Mouse (Mus musculus): ENCODE data around the gene Mylk. TPM values are rescaled to one million over a fixed set of nuclear protein-coding genes. Genes with fewer than 3 reads are reported as not detected.

Gene Mylk
- polyA plus RNA-seq, 1 experiment from 2014 or later: 5.5 TPM

DNA sequence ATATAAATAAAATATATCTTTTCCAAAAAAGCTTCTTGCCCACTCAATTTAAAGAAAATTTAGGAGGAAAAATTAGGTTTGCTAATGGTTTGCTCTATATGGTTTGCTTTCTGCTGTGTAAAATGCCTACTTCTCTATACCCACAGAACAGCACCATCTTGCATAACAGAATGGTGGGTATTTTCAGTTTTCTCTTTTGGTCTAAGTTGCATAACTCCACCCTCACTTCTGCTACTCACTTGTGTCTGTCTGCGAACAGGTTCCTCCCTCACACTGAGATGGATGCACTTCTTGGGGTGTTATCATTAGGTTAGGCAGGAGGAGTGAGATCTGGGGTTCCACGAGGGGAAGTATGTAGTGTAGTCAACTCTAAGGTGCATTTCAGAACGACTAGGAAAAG, 68.6 kb downstream of the Mylk start:
- H3K27ac ChIP-seq: no peak overlapping the region
- H3K9me3 ChIP-seq: 0 out of 2 replicates have a peak, but pooled peaks cover 2% of the 10 kb centered on the region
- no peaks in the 10 kb centered on the region for H3K27me3 ChIP-seq
- H3K36me3 ChIP-seq (replicated peaks): no peaks in the 10 kb centered on the region
- no peak for ATAC-seq (ENCODE audit: low FRiP score)
- WGBS: 87% methylated on average over 3 of the region's 3 CpGs
- no peak overlapping the region for H3K9ac ChIP-seq
- no peak overlapping the region for H3K4me3 ChIP-seq (replicated peaks)
- H3K4me1 ChIP-seq: no peaks in the 10 kb centered on the region
- no peak overlapping the region for H3K4me2 ChIP-seq

DNA sequence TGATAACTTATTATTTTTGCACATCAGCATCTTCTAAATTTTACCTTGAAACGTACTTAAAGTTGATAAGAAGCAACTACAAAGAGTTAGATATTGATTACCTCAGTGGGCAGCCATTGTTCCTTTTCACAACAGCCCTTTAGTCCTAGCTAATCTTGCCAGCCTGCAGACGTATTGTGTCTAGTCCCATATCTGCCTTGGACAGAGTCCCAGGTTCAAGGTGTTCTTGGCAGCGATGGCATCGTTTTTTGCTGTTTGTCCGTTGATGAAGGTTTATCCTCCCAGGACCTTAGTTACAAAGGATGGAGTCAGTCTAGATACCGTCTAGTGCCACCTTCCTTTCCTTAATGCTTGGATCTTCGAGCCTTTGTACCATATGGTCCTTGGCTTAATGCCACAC, 69.6 kb downstream of the Mylk start:
- no peak overlapping the region for H3K4me2 ChIP-seq
- WGBS: 83% methylated on average over 7 of the region's 7 CpGs
- no peaks in the 10 kb centered on the region for H3K27me3 ChIP-seq
- H3K4me1 ChIP-seq: no peaks in the 10 kb centered on the region
- no peak for ATAC-seq (ENCODE audit: low FRiP score)
- 0 out of 2 replicates have a peak, but pooled peaks cover 2% of the 10 kb centered on the region for H3K9me3 ChIP-seq
- H3K9ac ChIP-seq: no peak overlapping the region
- H3K27ac ChIP-seq: no peak overlapping the region
- H3K4me3 ChIP-seq (replicated peaks): no peak overlapping the region
- no peaks in the 10 kb centered on the region for H3K36me3 ChIP-seq (replicated peaks)

DNA sequence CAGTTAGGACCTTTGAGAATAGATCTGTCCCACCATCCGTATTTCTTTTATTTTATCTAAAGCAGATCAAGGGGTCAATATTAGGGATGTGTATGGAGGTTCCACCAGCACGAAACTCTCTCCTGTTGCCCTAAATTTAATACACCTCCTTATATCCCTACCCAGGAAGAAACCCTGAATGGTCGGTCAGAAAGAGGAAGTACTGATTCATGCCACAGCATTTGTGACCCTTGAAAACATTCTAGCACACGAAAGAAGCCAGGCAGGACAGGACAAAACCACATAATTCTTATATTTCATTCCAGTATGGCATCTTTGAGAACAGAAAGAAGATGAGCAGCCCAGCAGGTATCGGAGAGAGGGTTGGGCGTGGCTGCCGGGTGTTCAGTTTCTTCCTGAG, 71.5 kb downstream of the Mylk start:
- no peak overlapping the region for H3K4me3 ChIP-seq (replicated peaks)
- no peaks in the 10 kb centered on the region for H3K4me1 ChIP-seq
- ATAC-seq (ENCODE audit: low FRiP score): no peak
- H3K27me3 ChIP-seq: no peaks in the 10 kb centered on the region
- H3K4me2 ChIP-seq: no peak overlapping the region
- no peak overlapping the region for H3K9ac ChIP-seq
- whole genome bisulfite sequencing: 83% methylated on average over 7 of the region's 7 CpGs
- no peaks in the 10 kb centered on the region for H3K9me3 ChIP-seq
- no peaks in the 10 kb centered on the region for H3K36me3 ChIP-seq (replicated peaks)
- H3K27ac ChIP-seq: no peak overlapping the region

DNA sequence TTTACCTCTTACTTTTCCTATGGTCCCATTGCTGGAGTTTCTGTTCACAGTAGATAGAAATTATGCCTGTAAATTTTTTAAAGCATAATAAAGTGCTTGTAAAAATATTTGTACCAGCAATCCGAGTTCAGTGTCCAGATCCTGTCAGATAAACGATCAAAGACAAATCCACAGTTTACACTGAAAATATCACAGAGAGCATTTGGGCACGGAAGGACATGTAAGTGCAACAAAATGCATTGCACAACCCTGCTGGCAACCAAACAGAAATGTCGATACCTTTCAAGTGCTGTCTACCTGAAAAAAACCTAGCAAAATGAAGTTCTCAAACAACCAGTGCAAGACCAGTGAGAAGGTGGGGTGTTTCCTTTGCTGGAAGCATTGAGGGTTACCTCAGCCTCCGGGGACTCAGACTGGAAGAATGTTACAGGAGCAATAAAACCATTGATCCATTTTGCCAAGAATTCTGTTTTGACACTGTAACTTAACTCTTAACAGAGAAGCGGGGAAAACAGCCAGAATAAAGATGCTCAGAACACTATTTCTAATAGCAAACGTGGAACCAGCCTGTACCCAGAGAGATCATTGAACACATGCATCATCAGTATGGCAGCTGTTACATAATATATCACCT, 80.2 kb downstream of the Mylk start:
- no peaks in the 10 kb centered on the region for H3K4me1 ChIP-seq
- no peak for ATAC-seq (ENCODE audit: low FRiP score)
- H3K36me3 ChIP-seq (replicated peaks): no peaks in the 10 kb centered on the region
- 87% methylated on average over 7 of the region's 7 CpGs for WGBS
- H3K9ac ChIP-seq: no peak overlapping the region
- no peaks in the 10 kb centered on the region for H3K9me3 ChIP-seq
- no peak overlapping the region for H3K27ac ChIP-seq
- no peak overlapping the region for H3K4me2 ChIP-seq
- no peaks in the 10 kb centered on the region for H3K27me3 ChIP-seq
- H3K4me3 ChIP-seq (replicated peaks): no peak overlapping the region

DNA sequence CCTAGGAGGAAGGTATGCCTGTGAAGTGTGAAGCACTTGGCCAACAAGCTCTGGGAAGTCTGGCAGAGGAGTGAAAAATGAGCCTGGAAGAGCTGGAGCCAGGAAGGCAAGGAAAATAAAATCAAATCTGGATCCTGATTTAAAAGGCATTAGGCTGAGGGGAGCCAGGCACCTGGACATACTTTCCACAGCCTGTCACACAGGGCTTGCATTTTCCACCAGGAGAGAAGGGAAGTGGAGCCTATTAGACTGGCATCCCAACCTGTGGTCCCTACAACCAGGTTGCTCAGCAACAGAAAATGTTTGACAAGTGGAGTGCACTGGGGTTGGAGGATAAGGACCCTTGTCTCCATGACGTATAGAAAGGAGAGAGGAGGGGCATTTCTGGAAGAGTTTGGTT, 89.5 kb downstream of the Mylk start:
- Histone ChIP-seq H3K36me3 (replicated peaks) (no peaks in the 10 kb centered on the region), H3K9me3 (no peaks in the 10 kb centered on the region), H3K4me3 (replicated peaks) (no peak overlapping the region), H3K4me2 (no peak overlapping the region), H3K4me1 (no peaks in the 10 kb centered on the region), H3K27me3 (no peaks in the 10 kb centered on the region), H3K27ac (no peak overlapping the region), H3K9ac (no peak overlapping the region)
- WGBS: 64% methylated on average over 1 of the region's 1 CpGs
- ATAC-seq (ENCODE audit: low FRiP score): no peak

DNA sequence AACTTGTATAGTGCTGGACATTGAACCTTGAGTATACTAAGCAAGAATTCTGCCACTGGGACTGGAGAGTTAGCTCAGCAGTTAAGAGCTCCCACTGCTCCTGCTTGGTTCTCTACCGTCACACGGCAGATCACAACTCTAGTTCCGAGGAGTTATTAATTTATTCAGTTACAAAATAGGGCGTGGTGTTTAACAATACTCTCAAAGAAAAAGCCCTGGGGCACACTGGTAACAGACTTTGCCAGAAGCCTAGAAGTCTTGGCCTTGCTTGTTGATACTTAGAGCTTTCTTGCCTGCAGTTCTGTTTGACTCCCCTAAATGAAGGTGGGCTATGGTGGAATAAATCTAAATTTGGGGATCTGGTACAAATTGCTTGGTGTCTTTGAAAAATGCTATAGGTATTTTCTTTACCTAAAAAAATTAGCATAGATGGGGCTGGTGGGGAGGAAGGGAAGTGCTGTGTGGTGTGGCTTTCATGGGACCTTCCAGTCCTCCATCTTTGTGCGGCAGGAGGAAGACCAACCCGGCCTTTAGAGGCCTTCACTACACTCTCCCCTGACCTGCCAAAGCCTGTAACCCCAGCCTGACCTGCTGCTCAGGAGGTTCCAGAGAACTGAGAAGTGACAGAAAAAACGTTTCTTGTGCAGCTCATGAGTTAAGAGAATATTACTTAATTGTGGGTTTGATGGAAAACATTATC, 94.1 kb downstream of the Mylk start:
- H3K4me3 ChIP-seq (replicated peaks): no peak overlapping the region
- 71% methylated on average over 7 of the region's 7 CpGs for WGBS
- H3K36me3 ChIP-seq (replicated peaks): no peaks in the 10 kb centered on the region
- no peaks in the 10 kb centered on the region for H3K27me3 ChIP-seq
- no peak for ATAC-seq (ENCODE audit: low FRiP score)
- no peak overlapping the region for H3K27ac ChIP-seq
- no peak overlapping the region for H3K9ac ChIP-seq
- no peaks in the 10 kb centered on the region for H3K4me1 ChIP-seq
- H3K9me3 ChIP-seq: no peaks in the 10 kb centered on the region
- H3K4me2 ChIP-seq: no peak overlapping the region

DNA sequence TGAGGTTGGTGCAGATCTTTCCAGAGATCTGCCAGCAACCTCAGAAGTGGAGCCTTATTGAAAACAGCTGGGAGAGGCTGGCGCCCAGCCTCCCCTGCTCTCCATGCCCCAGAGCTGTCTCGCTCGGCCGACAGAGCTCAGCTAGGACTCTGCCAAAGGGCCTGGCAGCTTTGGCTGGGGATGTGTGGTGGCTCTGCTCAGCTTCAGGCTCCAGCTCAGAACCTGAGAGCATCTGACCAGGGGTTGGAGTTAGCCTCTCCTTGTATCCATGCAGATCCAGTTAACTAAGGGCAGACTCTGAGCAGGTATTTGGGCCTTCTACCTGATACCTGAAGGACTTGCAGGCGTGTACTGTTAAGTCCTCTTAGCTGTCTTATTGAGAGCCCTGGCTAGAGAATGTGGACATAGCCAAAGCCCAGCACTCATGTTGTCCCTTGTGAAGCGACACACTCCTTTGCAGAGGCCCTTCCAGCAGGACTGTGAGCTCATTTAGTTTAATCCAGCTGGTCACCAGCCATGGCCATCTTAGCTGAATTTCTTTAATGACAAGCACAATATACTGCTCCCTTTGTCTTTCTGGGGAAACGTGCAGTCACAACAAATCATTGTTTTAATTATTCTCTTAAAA, 94.8 kb downstream of the Mylk start:
- Histone ChIP-seq H3K9me3 (no peaks in the 10 kb centered on the region), H3K27me3 (no peaks in the 10 kb centered on the region), H3K4me1 (peaks cover 2% of the 10 kb centered on the region; the same call in 1 of the 2 replicates), H3K27ac (no peak overlapping the region), H3K4me3 (replicated peaks) (no peak overlapping the region), H3K36me3 (replicated peaks) (no peaks in the 10 kb centered on the region), H3K9ac (no peak overlapping the region), H3K4me2 (no peak overlapping the region)
- WGBS: 91% methylated on average over 7 of the region's 7 CpGs
- ATAC-seq (ENCODE audit: low FRiP score): no peak

DNA sequence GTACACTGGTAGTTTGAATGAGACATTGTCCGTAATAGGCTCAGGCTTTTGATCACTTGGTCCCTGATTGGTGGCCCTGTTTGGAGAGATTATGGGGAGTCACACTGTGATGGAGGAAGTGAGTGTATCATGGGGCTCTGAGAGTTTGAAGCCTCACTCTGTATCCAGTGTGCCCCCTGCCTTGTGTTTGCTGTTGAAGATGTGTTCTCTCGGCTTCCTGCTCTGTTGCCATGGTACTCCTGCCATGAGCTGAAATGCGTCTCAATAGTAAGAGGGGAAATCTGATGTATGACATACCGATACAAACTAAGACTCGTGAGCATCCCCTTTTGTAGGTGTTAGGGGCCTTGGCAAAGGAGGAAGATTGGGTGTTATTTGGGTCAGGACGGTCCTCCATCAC, 99.8 kb downstream of the Mylk start:
- Histone ChIP-seq H3K9ac (no peak overlapping the region), H3K4me2 (no peak overlapping the region), H3K27me3 (no peaks in the 10 kb centered on the region), H3K27ac (no peak overlapping the region), H3K4me3 (replicated peaks) (no peak overlapping the region), H3K4me1 (peaks cover 6% of the 10 kb centered on the region; the same call in 1 of the 2 replicates), H3K9me3 (no peaks in the 10 kb centered on the region), H3K36me3 (replicated peaks) (no peaks in the 10 kb centered on the region)
- 72% methylated on average over 6 of the region's 6 CpGs for WGBS
- no peak for ATAC-seq (ENCODE audit: low FRiP score)

DNA sequence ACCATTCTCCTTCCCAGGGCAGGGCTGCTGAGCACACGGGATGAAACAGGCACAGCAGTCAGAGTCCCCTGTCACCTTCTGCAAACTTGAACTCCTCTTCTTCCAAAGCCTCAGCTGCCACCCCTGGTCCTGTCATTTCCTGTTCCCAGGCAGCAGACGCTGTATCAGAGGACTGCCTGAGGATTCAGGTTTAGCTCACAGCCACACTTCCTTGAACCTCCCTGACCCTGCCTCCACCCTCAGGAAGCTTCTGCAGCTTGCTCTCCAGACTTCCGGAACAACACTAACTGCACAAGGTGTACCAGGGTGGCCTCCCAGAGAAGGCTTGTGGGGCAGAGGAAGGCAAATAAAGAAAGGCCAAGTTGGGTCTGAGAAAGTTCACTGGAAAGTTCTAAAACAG, 102.6 kb downstream of the Mylk start:
- no peak for ATAC-seq (ENCODE audit: low FRiP score)
- no peak overlapping the region for H3K27ac ChIP-seq
- no peak overlapping the region for H3K9ac ChIP-seq
- no peaks in the 10 kb centered on the region for H3K9me3 ChIP-seq
- no peak overlapping the region for H3K4me2 ChIP-seq
- H3K27me3 ChIP-seq: no peaks in the 10 kb centered on the region
- no peak overlapping the region for H3K4me3 ChIP-seq (replicated peaks)
- 84% methylated on average over 3 of the region's 3 CpGs for WGBS
- no peaks in the 10 kb centered on the region for H3K36me3 ChIP-seq (replicated peaks)
- peaks cover 6% of the 10 kb centered on the region; the same call in 1 of the 2 replicates for H3K4me1 ChIP-seq

DNA sequence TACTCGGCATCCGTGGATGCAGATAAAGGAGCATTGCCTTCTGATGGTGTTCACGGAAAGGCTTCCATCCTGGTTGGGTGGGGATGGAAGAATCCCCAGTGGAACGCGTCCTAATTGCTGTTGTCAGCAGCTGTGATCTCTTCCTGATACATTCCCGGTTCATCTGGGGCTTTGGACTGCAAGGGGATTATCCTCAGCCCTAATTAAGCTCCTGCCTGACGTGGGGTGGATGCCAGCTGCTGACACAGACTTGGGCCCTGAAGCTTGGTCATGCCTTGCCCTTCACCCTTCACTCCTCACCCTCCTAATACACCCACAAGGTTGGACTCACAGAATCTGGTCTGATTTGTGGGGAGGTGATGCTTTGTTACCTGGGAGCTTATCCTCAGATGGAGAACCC, 109.1 kb downstream of the Mylk start:
- no peaks in the 10 kb centered on the region for H3K9me3 ChIP-seq
- H3K9ac ChIP-seq: no peak overlapping the region
- no peaks in the 10 kb centered on the region for H3K27me3 ChIP-seq
- H3K4me3 ChIP-seq (replicated peaks): no peak overlapping the region
- no peak for ATAC-seq (ENCODE audit: low FRiP score)
- no peaks in the 10 kb centered on the region for H3K36me3 ChIP-seq (replicated peaks)
- H3K4me1 ChIP-seq: no peaks in the 10 kb centered on the region; the same call in 1 of the 2 replicates
- H3K27ac ChIP-seq: no peak overlapping the region
- no peak overlapping the region for H3K4me2 ChIP-seq
- 58% methylated on average over 7 of the region's 7 CpGs for WGBS

DNA sequence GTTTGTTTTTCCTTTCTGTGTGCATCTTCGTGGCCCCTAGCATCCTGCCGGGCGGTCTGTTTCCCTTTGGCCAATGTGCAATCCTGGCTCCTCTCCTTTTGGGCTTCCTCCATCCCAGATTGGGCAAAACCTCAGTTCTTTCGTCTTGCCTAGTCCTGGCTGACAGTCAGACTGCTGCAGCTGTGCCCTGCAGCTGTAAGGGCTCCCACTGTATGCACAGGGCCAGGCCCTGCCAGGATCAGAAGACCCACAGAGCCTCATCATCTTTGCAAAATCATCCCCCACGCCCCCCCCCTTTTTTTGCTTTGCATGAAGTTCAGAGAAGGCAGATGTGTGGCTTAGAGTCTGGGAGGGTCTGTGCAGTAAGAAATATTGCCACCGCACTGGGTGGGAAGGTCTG, 110.1 kb downstream of the Mylk start:
- H3K27me3 ChIP-seq: no peaks in the 10 kb centered on the region
- 85% methylated on average over 6 of the region's 6 CpGs for WGBS

DNA sequence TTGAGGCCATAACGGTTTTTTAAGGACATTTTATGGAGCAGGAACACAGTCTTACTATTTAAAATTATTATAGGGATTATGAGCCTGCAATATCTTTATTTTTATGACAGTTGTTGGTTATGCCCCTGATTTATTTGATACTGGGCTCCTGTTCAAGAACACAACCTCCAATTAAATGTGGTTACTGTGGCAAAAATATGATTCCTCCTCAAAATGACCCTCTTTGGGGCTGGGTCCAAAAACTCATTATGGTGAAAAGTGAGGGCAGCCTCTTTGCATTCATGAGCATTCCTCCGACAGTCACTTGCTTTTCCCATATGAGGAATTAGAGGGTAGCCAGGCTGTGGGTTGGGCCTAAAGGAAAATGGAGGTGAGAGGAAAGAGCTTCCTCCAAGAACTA, 110.7 kb downstream of the Mylk start:
- ATAC-seq (ENCODE audit: low FRiP score): no peak
- no peaks in the 10 kb centered on the region for H3K27me3 ChIP-seq
- H3K27ac ChIP-seq: no peak overlapping the region
- H3K9me3 ChIP-seq: no peaks in the 10 kb centered on the region
- no peaks in the 10 kb centered on the region for H3K36me3 ChIP-seq (replicated peaks)
- H3K4me2 ChIP-seq: no peak overlapping the region
- WGBS: 81% methylated on average over 2 of the region's 2 CpGs
- no peak overlapping the region for H3K9ac ChIP-seq
- no peaks in the 10 kb centered on the region; the same call in 1 of the 2 replicates for H3K4me1 ChIP-seq
- no peak overlapping the region for H3K4me3 ChIP-seq (replicated peaks)

More for the DNA sequence above, 110.1 kb downstream of the Mylk start:
- Histone ChIP-seq H3K9me3 (no peaks in the 10 kb centered on the region), H3K4me1 (no peaks in the 10 kb centered on the region; the same call in 1 of the 2 replicates), H3K9ac (no peak overlapping the region), H3K27ac (no peak overlapping the region), H3K4me3 (replicated peaks) (no peak overlapping the region), H3K36me3 (replicated peaks) (no peaks in the 10 kb centered on the region), H3K4me2 (no peak overlapping the region)
- no peak for ATAC-seq (ENCODE audit: low FRiP score)

Measured in forebrain, embryonic 12.5 days (tissue).